Mouse (Mus musculus): ENCODE measurements around the gene Dmkn.
A peak's percentile ranks its signal among the peaks of the same experiment; 100 is the strongest.
"Not testable (repeated sequence)": the region's sequence is repeated elsewhere in the genome, so short reads cannot be mapped to it uniquely, and the experiment has no call there.

The Dmkn gene

DNA sequence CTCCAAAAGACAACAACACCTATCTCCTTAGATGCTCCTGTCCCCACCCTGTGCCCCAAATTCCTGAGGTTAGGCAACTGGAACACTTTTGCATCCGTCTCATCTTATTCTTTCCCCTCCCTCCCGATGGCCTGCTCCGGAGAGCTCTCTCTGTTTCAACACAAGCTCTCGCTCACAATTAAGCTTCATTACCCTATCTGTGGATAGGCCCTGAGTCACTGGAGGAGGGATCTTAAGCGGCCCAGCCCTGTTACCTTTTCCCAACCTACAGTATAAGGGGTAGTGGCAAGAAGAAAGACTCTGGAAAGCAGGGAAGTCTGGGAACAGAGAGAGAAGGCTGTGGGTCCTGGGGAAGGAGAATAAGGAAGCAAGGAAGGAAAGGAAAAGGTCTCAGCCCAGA lies at the start of gene Dmkn:
Gene Dmkn (plus strand): TSS at position 301 of the 400 bp plus-strand sequence.
- no peak for DNase-seq (ENCODE audit: low spot score in 2 of 2)

DNA sequence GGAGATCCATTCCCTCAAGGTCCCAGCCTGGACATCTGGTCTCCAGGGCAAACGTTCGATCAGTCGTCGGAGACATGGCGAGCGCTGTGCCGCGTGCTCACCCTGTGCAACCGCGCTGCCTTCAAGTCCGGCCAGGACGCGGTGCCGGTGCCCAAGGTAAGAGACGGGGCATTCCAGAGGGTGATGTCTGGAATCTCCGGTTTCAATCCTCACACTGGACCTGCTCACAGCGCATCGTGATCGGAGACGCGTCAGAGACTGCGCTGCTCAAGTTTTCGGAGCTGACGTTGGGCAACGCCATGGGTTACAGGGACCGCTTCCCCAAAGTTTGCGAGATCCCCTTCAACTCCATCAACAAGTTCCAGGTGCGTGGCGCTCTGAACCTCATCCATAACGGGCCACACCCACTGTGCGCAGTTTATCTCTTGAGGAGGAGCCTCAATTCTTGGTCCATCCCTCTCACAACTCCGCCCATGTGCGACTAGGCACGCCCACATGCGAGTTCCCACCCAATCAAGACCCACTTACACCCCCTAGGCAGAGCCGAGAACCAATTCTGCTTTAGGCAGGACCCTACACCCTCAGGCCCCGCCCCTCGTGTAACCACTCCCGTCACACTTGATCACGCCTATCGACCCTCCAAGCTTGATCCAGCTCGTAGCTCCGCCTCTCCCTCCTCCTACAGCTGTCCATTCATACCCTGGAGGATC lies 46.4 kb upstream of the Dmkn start:
- peak in 1 of 2 experiments; percentile 22 for DNase-seq (ENCODE audit: low spot score in 2 of 2)

DNA sequence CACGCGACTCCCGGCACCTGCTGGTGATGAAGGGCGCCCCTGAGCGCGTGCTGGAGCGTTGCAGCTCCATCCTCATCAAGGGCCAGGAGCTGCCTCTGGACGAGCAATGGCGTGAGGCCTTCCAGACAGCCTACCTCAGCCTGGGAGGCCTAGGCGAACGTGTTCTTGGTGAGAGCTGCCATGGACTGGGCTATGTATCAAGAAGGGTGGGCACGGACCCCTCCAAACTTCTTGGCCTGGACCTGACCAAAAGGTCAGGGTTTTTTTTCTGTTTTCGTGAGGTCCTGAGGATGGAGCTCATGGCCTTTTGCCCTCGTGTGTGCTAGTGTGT lies 45.9 kb upstream of the Dmkn start:
- no peak for DNase-seq (ENCODE audit: low spot score in 2 of 2)

DNA sequence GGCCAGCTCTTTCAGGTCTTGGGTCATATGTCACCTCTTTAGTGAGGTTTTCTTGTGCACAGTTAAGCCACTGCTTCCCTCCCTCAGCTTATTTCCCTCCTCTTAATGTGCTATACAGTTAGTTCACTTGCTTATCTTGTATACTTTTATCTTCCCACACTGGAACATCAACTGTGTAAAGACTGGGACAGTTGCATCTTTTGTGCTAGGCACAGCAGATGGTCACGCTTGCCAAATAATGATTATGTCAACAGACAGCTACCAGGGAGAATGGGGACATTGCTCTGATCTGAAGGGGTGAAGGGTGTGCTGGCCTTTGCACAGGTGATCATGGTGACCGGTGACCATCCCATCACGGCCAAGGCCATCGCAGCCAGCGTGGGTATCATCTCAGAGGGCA lies 43.9 kb upstream of the Dmkn start:
- DNase-seq (ENCODE audit: low spot score in 2 of 2) = no peak

DNA sequence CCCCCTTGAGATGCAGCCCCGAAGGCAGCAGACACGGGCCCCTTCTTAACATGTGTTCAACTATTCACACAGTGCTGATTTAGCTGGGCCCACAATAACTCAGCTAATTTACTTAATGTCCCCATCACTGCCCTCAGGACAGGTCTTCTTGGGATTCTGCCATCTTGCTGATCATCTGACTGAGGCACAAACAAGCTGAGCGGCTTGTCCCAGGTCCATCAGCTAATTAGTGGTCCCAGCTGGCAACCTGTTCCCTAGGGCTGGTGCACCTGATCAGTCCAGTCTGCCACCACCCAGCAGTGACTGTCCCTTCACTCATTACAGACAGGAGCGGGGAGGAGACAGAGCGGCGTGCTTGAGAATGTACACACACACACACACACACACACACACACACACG lies 42.3 kb upstream of the Dmkn start:
- no peak for DNase-seq (ENCODE audit: low spot score in 2 of 2)

DNA sequence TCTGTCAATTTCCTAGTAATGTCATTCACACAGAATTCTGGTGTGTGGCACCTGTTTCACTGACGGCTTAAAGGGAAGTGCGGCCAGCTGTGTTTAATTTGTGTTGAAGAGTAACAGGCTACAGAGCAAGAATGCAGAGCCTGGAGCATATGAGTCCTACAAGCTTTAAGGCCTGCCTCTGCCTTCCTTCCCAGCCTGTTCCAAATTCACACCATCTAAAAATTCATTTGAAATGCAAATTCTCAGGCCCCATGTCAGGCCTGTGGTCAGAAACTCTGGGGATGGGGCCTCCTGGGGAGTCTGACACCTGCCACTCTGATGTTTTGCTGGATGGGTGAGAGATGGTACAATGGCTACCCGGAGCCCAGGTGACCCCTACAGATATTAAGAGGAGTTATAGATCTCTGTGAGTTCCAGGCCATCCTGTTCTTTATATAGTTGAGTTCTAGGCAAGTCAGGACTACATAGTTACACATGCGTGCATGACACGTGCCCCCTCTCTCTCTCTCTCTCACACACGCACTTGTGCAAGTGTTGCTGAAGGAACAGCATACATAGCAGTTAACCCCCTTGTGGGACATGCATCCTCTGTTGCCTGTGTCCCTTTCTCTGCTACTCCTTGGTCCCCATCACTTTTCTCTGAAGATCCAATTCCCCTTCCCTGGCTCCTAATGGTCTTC lies 40.1 kb upstream of the Dmkn start:
- no peak for DNase-seq (ENCODE audit: low spot score in 2 of 2)

DNA sequence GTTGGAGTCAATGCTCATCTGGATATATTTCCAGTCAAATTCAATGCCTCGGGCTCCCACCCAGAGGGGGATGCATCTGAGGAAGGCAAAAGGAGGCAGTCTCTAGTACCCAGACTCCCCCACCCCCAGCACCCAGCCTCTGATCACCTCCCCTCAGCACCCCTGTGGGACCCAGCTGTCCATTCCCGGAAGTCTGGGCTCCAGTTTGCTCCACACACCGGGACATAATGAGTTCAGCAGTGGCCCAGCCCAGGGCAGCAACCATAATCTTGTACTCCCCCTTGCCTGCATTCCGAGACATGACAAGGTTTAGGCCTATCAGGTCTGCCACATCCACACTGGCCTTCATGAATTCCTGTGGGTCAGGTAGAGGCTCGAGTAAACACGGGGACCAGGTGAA lies 35.3 kb upstream of the Dmkn start:
- no peak for DNase-seq (ENCODE audit: low spot score in 2 of 2)

DNA sequence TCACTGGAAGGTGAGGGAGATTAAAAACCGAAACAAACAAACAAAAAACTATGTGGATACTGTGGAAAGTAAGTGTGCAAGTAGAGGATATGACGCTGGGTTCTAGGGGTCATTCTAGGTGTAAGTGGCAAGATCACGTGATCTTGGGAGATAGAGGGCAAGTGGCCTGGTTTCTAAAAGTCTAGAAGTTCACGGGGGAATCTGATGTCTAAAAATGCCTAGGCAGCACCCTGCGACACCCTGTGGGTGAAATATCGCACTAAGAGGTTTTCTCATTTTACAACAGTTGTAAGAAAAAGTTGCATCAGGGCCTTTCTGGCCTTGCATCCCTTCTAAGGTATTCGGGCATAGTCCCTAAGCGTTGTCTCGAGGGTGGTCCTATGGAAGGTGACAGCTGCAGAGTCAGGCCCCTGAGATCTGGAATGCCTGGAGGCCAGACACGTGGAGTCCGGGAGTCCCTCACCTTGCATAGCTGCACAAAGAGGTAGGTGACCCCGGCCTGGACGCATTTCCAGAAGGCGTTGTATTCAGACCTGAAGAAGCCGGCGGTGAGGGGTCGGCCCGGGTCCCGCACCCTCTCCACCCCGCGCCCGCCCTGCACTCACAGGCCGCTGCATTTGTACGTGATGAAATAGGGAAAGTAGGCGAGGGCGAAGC lies 34.7 kb upstream of the Dmkn start:
- DNase-seq (ENCODE audit: low spot score in 2 of 2) = peak in 1 of 2 experiments; percentile 17

DNA sequence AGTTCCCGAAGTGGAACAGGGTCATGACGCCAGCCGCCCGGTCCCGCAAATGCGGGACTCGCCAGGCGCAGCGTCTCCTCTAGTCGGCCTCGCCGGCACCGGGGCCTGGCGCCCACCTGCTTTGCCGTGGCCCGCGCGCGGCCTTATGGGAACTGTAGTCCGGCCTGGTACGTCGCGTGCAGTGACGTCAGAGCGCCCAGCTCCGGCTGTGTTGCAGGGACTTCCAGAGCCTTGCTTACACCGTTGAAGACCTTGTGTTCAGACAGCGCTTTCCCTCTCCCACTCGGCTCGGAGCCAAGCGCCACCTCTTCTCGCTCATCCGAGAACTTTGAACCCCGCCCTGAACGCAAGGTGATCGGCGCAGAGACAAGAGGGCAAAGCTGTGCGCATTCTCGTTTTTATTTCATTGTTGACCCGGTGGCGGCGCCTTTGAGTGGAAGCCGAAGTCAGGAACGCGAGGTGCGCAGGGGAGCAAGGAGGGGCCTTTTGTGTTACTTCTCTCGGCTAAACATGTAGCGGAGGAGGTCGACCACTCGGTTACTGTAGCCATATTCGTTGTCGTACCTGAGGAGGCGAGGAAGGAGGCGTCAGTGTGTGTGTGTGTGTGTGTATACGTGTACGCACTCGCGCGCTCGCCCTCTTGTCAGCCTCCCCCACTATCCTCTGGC lies 34.0 kb upstream of the Dmkn start, which contains the start of gene Tmem147:
Gene Tmem147 (minus strand): TSS at position 145 of the 668 bp plus-strand sequence.
- DNase-seq (ENCODE audit: low spot score in 2 of 2) = peak; percentile 93 to 95

DNA sequence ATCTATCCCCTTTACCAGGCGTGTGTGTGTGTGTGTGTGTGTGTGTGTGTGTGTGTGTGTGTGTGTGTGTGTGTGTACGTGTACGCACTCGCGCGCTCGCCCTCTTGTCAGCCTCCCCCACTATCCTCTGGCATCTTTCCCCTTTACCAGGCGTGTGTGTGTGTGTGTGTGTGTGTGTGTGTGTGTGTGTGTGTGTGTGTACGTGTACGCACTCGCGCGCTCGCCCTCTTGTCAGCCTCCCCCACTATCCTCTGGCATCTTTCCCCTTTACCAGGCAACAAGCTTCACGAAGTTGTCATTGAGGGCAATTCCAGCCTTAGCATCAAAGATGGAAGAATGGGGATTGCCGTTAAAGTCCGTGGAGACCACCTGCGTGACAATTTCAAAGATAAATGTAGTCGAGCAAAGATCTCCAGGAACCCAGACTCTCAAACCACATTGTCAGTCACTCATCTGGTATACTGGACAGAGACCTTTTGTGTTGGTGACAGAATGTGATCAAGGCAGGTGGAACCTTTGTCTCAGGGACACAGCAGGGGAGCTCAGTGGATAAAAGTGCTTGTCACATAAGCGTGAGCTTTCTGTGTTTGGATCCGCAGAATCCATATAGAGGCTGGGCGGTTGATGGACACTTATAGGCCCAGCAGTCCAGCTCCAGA lies 33.4 kb upstream of the Dmkn start:
- not testable (repeated sequence) for DNase-seq (ENCODE audit: low spot score in 2 of 2)

DNA sequence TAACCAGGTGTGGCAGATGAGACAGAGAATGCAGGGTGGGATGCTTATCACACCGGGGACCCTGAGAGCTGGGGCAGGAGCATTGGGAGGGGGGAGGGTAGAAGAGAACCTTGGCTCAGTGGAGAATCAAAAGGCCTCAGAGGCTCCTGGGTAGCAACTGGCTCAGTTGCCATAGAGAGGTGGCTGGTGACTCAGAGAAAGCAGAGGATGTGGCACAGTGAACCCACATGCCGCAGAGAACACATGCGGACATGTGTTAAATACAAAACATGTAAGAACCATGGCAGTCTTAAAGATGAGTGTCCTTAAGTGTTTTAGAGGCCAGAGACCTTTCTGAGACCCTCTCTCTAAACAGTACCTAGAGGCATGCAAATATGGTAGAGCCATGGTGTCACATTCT lies 27.3 kb upstream of the Dmkn start:
- DNase-seq (ENCODE audit: low spot score in 2 of 2) = no peak

DNA sequence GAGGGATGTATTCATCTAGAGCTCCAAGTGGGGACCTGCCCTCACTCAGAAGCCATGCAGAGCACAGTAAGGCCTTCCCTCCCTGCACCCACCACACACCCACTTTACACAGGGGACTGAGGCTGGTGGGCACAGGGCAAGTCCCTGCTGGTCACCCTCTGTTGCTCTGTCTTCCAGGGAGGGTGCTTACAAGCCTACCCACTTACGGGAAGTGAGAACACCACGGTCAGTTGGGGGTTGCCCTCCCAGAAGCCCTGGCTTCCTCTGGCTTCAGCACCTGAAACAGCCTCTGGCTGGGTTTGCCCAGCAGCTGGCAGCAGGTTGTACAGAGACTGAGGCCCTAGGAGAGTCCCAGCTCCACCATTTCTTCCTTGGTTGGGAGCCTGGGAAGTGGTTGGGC lies 21.0 kb upstream of the Dmkn start:
- not testable (repeated sequence) for DNase-seq (ENCODE audit: low spot score in 2 of 2)

DNA sequence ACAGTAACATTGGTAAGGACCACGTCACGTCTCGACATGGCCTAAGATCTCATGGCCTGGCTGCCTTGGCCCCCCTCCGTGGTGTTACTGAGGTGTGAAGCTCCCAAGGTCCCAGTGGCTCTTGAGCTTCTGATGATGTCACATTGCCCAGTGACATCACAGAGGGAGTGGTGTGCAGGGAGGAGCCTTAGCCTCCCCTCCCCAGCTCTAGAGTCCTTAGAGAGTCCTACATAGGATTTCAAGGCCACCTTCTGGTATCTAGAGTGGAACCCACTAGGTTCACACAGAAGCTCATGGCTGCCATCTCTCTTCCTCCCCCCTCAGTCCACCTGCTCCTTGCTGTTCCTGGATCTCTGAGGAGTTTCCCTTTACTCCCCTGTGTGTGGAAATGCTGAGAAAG lies 19.9 kb upstream of the Dmkn start, which contains the start of gene Gapdhs:
Gene Gapdhs (minus strand): TSS at position 65 of the 400 bp plus-strand sequence.
- DNase-seq (ENCODE audit: low spot score in 2 of 2) = not testable (repeated sequence)

DNA sequence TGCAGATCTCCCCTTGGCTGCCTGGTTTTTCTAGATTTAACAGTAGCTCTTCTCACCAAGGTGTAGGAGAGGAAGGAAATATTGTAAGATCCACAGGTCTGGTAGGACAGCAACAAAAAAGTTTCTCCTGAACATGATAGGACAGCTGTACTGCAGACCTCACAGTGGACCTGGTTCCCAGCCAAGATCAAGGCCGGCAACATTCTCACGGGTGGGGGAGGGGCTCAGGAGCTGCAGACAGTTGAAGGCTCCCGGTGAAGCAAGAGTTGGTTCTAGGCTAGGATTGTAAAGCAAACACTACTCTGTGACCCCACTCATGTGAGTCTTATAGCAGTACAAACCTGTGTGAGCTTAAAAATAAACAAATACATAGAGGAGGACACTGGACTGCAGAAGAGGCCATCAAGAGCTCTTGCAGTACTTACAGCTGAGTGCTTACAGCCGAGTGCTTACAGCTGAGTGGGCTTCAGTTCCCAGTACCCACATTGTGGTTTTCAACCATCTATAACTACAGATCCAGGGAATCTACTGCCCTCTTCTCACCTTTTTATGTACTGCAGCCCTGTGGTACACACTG lies 19.4 kb upstream of the Dmkn start:
- no peak for DNase-seq (ENCODE audit: low spot score in 2 of 2)

DNA sequence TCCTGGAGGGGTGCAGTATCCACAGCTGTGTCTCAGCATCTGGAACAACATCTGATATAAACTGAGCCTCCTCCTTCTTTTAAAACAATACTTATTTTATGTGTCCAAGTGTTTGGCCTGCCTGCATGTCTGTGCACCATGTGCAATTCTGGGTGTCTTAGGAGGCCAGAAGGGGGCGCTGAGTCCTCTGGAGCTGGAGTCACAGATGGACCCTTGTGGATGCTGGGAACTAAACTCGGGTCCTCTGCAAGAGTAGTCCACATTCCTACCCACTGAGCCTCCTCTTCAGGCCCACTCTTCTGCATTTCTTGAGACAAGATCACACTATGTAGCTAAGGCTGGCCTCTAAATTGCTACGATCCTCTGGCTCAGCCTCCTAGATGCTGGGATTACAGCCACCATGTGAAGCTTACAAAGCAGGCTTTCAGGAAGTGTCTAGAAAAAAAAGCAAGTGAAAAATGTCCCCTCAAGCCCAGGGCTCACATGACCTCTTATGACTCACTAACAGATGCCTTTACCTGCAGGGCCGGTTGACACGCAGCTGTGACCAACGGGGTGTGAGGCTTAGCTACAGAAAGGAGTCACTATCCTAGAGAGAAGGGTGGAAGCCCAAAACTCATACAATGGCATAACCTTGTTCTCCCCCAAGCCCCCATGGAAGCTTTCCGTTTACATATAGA lies 15.9 kb upstream of the Dmkn start:
- DNase-seq (ENCODE audit: low spot score in 2 of 2) = no peak

DNA sequence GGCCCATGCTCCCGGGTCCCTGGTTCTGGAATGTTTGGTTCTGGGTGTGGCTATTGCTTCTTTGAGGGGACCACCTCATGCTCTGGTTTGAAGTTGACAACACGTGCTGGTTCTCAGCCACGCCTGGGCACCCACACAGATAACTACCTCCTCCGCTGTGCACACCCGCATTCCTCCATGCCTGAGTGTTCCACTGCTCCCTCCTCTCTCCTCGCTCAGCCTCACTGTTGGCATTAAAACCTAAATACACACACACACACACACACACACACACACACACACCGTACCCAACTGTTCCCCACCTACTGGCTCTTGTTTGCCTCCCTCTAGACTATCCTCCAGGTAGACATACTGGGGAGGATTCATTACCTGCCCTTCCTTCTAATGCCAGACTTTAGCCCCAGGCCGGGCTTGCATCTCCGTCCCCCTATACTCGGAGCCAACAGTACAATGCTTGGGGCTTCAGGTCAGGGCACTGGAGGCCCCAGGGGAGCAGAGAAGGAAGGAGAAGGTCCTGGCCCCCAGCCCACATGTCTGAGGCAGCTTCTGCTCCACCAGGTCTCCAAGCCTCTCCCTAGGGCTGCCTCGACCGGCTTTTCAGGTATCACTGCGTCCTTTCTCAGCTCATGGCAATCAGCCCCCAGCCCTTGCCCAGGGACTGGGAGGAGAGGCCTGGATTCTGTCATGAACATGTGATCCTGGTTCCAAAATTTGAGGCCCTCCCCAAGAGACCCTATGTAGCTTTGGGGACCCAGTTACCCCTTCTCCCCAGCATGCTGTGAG lies 13.5 kb upstream of the Dmkn start:
- DNase-seq (ENCODE audit: low spot score in 2 of 2) = no peak

DNA sequence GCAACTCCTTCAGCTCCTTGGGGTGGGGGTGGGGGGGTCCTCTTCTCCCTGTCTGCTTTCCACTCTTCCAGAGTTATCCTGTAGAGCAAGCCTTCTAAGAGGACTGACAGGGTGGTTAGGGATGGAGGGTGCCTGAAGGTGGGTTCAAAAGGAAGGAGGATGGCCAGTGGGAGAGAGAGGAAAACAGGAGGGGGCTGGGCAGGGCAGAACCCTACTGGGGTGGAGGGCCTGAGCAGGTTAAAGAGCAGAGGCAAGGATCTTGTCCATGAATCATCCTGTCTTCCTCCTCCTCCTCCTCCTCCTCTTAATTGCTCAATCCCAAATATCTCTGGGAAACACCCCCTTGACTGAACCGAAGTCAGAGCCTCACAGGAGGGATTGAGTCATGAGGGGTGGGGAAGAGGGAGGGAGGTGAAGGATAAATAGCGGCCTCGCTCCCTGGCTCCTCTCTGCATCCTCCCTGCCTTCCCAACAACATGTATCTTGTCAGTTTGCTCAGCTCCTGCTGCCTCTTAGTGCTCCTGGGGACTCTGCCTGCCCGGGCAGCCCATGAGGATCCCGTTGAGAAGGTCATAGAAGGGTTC lies 12.4 kb upstream of the Dmkn start, which contains the start of gene Sbsn:
Gene Sbsn (plus strand): TSS at position 386 of the 584 bp plus-strand sequence.
- no peak for DNase-seq (ENCODE audit: low spot score in 2 of 2)

DNA sequence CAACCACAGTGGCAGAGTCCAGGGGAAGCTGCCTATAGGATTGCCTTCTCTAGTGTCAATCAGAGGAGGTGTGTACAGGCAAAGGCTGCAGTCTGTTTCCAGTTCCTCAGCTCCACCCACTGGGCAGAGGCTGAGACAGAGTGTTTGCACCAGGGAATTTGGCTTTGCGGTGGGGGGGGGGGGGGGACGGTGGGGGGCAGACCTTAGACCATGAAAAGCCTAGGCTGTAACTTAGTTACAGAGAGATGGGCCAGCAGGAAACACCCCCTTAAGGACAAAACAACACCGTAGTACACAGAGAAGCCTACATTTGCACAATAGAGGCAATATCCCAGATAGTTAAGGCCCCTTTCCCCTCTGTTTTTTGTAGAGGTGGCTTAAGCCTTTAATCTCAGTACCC lies 6.6 kb upstream of the Dmkn start:
- no peak for DNase-seq (ENCODE audit: low spot score in 2 of 2)

DNA sequence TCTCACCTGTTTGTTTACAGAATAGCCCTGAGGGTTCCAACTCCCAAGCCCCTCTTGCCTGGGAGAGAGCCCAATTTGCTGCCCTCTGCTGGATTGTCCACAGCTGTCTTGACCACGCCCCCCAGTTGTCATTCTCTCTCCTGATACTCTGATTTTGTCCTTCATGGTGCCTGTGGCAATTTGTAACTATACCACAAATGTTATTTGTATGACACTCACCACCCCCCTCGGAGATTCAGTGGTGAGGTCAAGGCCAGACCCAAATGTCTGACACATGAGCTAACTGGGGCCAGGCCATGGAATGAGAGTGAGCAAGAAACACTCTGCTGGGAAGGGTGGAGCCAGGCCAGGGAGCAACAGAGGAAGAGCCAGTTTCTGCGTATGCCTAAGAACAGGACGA lies 4.7 kb upstream of the Dmkn start:
- DNase-seq (ENCODE audit: low spot score in 2 of 2) = no peak
